Mouse (Mus musculus): ENCODE data around the gene Fut4.
"Not testable (repeated sequence)": the region's sequence is repeated elsewhere in the genome, so short reads cannot be mapped to it uniquely, and the experiment has no call there.

Gene Fut4

GRCm38 (mm10) chr9:14726005-14726404 is 26.2 kb downstream of the Fut4 start:
- ATAC-seq (ENCODE audit: low TSS enrichment), result no peak

GRCm38 (mm10) chr9:14724755-14725420 is 27.3 kb downstream of the Fut4 start:
- no peak for ATAC-seq (ENCODE audit: low TSS enrichment)

GRCm38 (mm10) chr9:14721610-14722009 is 30.6 kb downstream of the Fut4 start:
- ATAC-seq (ENCODE audit: low TSS enrichment), result no peak

GRCm38 (mm10) chr9:14720384-14720783 is 31.8 kb downstream of the Fut4 start:
- no peak for ATAC-seq (ENCODE audit: low TSS enrichment)

- ATAC-seq (ENCODE audit: low TSS enrichment), result no peak
Observed at GRCm38 (mm10) chr9:14718332-14718691, 33.9 kb downstream of the Fut4 start.

- 0 out of 2 replicates have a peak, but pooled peaks have one; percentile 27 for ATAC-seq (ENCODE audit: low TSS enrichment)
Observed at GRCm38 (mm10) chr9:14717689-14718331, 34.4 kb downstream of the Fut4 start.

- no peak for ATAC-seq (ENCODE audit: low TSS enrichment)
Observed at GRCm38 (mm10) chr9:14715258-14715657, 36.9 kb downstream of the Fut4 start.

GRCm38 (mm10) chr9:14710910-14711309 is 41.3 kb downstream of the Fut4 start:
- no peak for ATAC-seq (ENCODE audit: low TSS enrichment)

GRCm38 (mm10) chr9:14705321-14706162 is 46.7 kb downstream of the Fut4 start:
- ATAC-seq (ENCODE audit: low TSS enrichment), result peak; percentile 82

- not testable (repeated sequence) for ATAC-seq (ENCODE audit: low TSS enrichment)
Observed at GRCm38 (mm10) chr9:14700795-14701194, 51.4 kb downstream of the Fut4 start.

GRCm38 (mm10) chr9:14699288-14699640 is 52.9 kb downstream of the Fut4 start:
- ATAC-seq (ENCODE audit: low TSS enrichment), result no peak

GRCm38 (mm10) chr9:14698582-14699287 is 53.5 kb downstream of the Fut4 start:
- ATAC-seq (ENCODE audit: low TSS enrichment), result peak; percentile 97
